In genomic region chr4:127370447-127370846, GRCm38 (mm10) we compare ENCODE assay signal across 13 mouse cellular contexts. TPM values are rescaled to one million over a fixed set of nuclear protein-coding genes. Genes with fewer than 3 reads are reported as not detected.
DNase-seq lines count a peak whose midpoint lies in the region; ATAC-seq lines count a peak whose summit lies in the region.
"Had no signal": no experiment of that assay in that cellular context is flagged by ENCODE, and none has a peak within 500 bp of the region (broad histone marks: within the 10 kb centered on the region; RNA-seq: fewer than 3 reads in every experiment).

No protein-coding gene starts in this region.

- intact Hi-C loops in left cerebral cortex, postnatal 4 days (cut with DNase I): no loop called here
- intact Hi-C loops in left cerebral cortex, postnatal 14 days (cut with DNase I): no loop called here

- ATAC-seq in CD4-positive, CD25-positive, alpha-beta regulatory T cell, adult 4 months: no peak
- ATAC-seq: midbrain, embryonic 16.5 days had no signal

- DNase-seq in CD4-positive, CD25-positive, alpha-beta regulatory T cell, adult 2 months (ENCODE audit: low read depth, low spot score): peak; percentile 8
- DNase-seq in left cerebral cortex, postnatal 4 days: peak; percentile 29
- DNase-seq in left cerebral cortex, postnatal 14 days (ENCODE audit: low spot score in 2 of 2): no peak
- peak; percentile 72 for DNase-seq in ES-CJ7 (ENCODE audit: low read depth, low spot score)
- DNase-seq in induced T-regulatory cell, adult 2 months (ENCODE audit: low read depth): peak; percentile 21
- DNase-seq in kidney, adult 11 months: no peak
- no peak for DNase-seq in spleen, adult 18-20 months

RNA-seq across cellular contexts. Expression of gene Gjb5, which starts 12.5 kb away (rescaled TPM):
- not detected for polyA plus RNA-seq in CD4-positive, CD25-positive, alpha-beta regulatory T cell, adult 4 months (2017; shearing (Covaris generic))
- total RNA-seq in left cerebral cortex, postnatal 4 days (2021): under 1 TPM in 1 of 2 experiments, not detected in 1; 0.20 TPM
- not detected for total RNA-seq in left cerebral cortex, postnatal 14 days (2021)

RNA-seq across cellular contexts. Expression of gene Gjb4, which starts 16.6 kb away (rescaled TPM):
- polyA plus RNA-seq in CD4-positive, CD25-positive, alpha-beta regulatory T cell, adult 4 months (2017; shearing (Covaris generic)): not detected
- not detected for total RNA-seq in left cerebral cortex, postnatal 4 days (2021)
- total RNA-seq in left cerebral cortex, postnatal 14 days (2021): not detected
- total RNA-seq: adrenal gland, postnatal 4 days; gastrocnemius, postnatal 4 days had no signal
- polyA plus RNA-seq: hindbrain, embryonic 15.5 days; limb, embryonic 12.5 days had no signal

RNA-seq across cellular contexts. Expression of gene Gjb3, which starts 39.8 kb away (rescaled TPM):
- polyA plus RNA-seq in CD4-positive, CD25-positive, alpha-beta regulatory T cell, adult 4 months (2017; shearing (Covaris generic)): under 1 TPM in 1 of 2 experiments, not detected in 1; 0.32 TPM
- total RNA-seq in left cerebral cortex, postnatal 4 days (2021): under 1 TPM; 0.60 to 0.70 TPM
- total RNA-seq in left cerebral cortex, postnatal 14 days (2021): under 1 TPM; 0.22 to 0.30 TPM
- total RNA-seq: gastrocnemius, postnatal 4 days had no signal

RNA-seq across cellular contexts. Expression of gene Gja4, which starts 56.6 kb away (rescaled TPM):
- polyA plus RNA-seq in CD4-positive, CD25-positive, alpha-beta regulatory T cell, adult 4 months (2017; shearing (Covaris generic)): not detected
- 10 to 100 TPM; 11.3 to 12.9 TPM for total RNA-seq in left cerebral cortex, postnatal 4 days (2021)
- 1 to 10 TPM; 7.8 TPM for total RNA-seq in left cerebral cortex, postnatal 14 days (2021)

Comparison
In these comparisons a context has a peak if more than half of its experiments do, and no peak if none do; other contexts are left out.
1. DNase-seq: peak in CD4-positive, CD25-positive, alpha-beta regulatory T cell, adult 2 months (single experiment), left cerebral cortex, postnatal 4 days (single experiment), ES-CJ7 (single experiment) and induced T-regulatory cell, adult 2 months (single experiment); none in left cerebral cortex, postnatal 14 days (0 of 2), kidney, adult 11 months (single experiment) and spleen, adult 18-20 months (0 of 2).